Comparison of ENCODE assay signal across 29 mouse cellular contexts in genomic region chr9:21010362-21010761, GRCm38 (mm10). TPM values are rescaled to one million over a fixed set of nuclear protein-coding genes. Genes with fewer than 3 reads are reported as not detected.
DNase-seq lines count a peak whose midpoint lies in the region; ATAC-seq and TF ChIP-seq lines count a peak whose summit lies in the region.
"Had no signal": no experiment of that assay in that cellular context is flagged by ENCODE, and none has a peak within 500 bp of the region (broad histone marks: within the 10 kb centered on the region; RNA-seq: fewer than 3 reads in every experiment).

No protein-coding gene starts in this region.

- no peaks in the 10 kb centered on the region for H3K27me3 ChIP-seq in heart, adult 2 months (ENCODE audit: control insufficient read depth, insufficient read depth, low read length)
- H3K27me3 ChIP-seq in heart, embryonic 12.5 days (replicated peaks): peaks cover 17% of the 10 kb centered on the region
- peaks cover 14% of the 10 kb centered on the region for H3K27me3 ChIP-seq in neural tube, embryonic 11.5 days (ENCODE audit: control insufficient read depth, insufficient read depth, low read length)
- H3K27me3 ChIP-seq in lung, embryonic 14.5 days (ENCODE audit: insufficient read depth, low read length): peaks cover 7% of the 10 kb centered on the region; the same call in 1 of the 2 replicates

- peak overlapping the region; percentile 43; the same call in 1 of the 2 replicates for H3K27ac ChIP-seq in heart, adult 2 months
- H3K27ac ChIP-seq in heart, embryonic 12.5 days (ENCODE audit: poor library complexity, severe bottlenecking): no peak overlapping the region
- H3K27ac ChIP-seq in neural tube, embryonic 11.5 days (ENCODE audit: low read depth, low read length): no peak overlapping the region
- no peak overlapping the region for H3K27ac ChIP-seq in lung, embryonic 14.5 days (ENCODE audit: low read depth)
- H3K27ac ChIP-seq: embryonic facial prominence, embryonic 10.5 days; forebrain, embryonic 15.5 days; heart, embryonic 15.5 days; hindbrain, postnatal 0 days; layer of hippocampus, adult 2 months; macrophage; neural tube, embryonic 15.5 days had no signal

- WGBS in heart, adult 2 months: 13% methylated on average over 2 of the region's 2 CpGs
- WGBS in heart, embryonic 12.5 days: 39% methylated on average over 2 of the region's 2 CpGs
- 74% methylated on average over 2 of the region's 2 CpGs for WGBS in neural tube, embryonic 11.5 days
- 30% methylated on average over 2 of the region's 2 CpGs for WGBS in lung, embryonic 14.5 days

- no peak for TF ChIP-seq CTCF in heart, adult 2 months (IDR thresholded peaks at IDR 0.05)
- no peak for TF ChIP-seq CTCF in lung, embryonic 14.5 days (IDR thresholded peaks at IDR 0.05; ENCODE audit: low read depth)

- no peaks in the 10 kb centered on the region for H3K79me2 ChIP-seq in heart, adult 2 months (replicated peaks; ENCODE audit: control insufficient read depth, insufficient read depth, low read length)

- H3K4me2 ChIP-seq in heart, embryonic 12.5 days: no peak overlapping the region
- no peak overlapping the region for H3K4me2 ChIP-seq in neural tube, embryonic 11.5 days (ENCODE audit: low read depth)
- H3K4me2 ChIP-seq in lung, embryonic 14.5 days: no peak overlapping the region
- H3K4me2 ChIP-seq: forebrain, embryonic 15.5 days; heart, embryonic 15.5 days; neural tube, embryonic 15.5 days had no signal

- ATAC-seq in heart, embryonic 12.5 days (ENCODE audit: insufficient number of reproducible peaks, low FRiP score): no peak
- no peak for ATAC-seq in neural tube, embryonic 11.5 days (ENCODE audit: insufficient read depth, low FRiP score, low TSS enrichment)
- ATAC-seq in lung, embryonic 14.5 days (ENCODE audit: insufficient read depth): no peak
- ATAC-seq: forebrain, embryonic 15.5 days; hindbrain, postnatal 0 days; intestine, embryonic 16.5 days; midbrain, embryonic 16.5 days had no signal

- intact Hi-C loops in heart, adult 2 months (cut with DNase I): no loop called here

- TF ChIP-seq EP300 in heart, adult 2 months (IDR thresholded peaks at IDR 0.05; ENCODE audit: insufficient read depth, low read depth, low read length): no peak

- no peak for TF ChIP-seq POLR2A in heart, adult 2 months (IDR thresholded peaks at IDR 0.05; ENCODE audit: insufficient read depth, low read depth, low read length)

- H3K4me3 ChIP-seq in heart, adult 2 months: no peak overlapping the region
- no peak overlapping the region for H3K4me3 ChIP-seq in heart, embryonic 12.5 days
- H3K4me3 ChIP-seq in neural tube, embryonic 11.5 days (ENCODE audit: low read depth, low read length): no peak overlapping the region
- no peak overlapping the region for H3K4me3 ChIP-seq in lung, embryonic 14.5 days (ENCODE audit: low read depth, low read length)
- H3K4me3 ChIP-seq: embryonic facial prominence, embryonic 10.5 days; forebrain, embryonic 15.5 days; heart, embryonic 15.5 days; layer of hippocampus, adult 2 months; myocyte; neural tube, embryonic 15.5 days had no signal

- no peaks in the 10 kb centered on the region for H3K9me3 ChIP-seq in heart, embryonic 12.5 days (replicated peaks)
- no peaks in the 10 kb centered on the region for H3K9me3 ChIP-seq in neural tube, embryonic 11.5 days (ENCODE audit: control insufficient read depth, low read length)
- H3K9me3 ChIP-seq in lung, embryonic 14.5 days (ENCODE audit: low read depth, low read length): no peaks in the 10 kb centered on the region
- H3K9me3 ChIP-seq: embryonic facial prominence, embryonic 10.5 days; forebrain, embryonic 15.5 days; heart, embryonic 15.5 days; neural tube, embryonic 15.5 days had no signal

- no peak overlapping the region for H3K9ac ChIP-seq in heart, adult 2 months (ENCODE audit: low read depth, low read length)
- no peak overlapping the region for H3K9ac ChIP-seq in heart, embryonic 12.5 days
- no peak overlapping the region for H3K9ac ChIP-seq in neural tube, embryonic 11.5 days (ENCODE audit: low read length)
- H3K9ac ChIP-seq in lung, embryonic 14.5 days: no peak overlapping the region
- H3K9ac ChIP-seq: forebrain, embryonic 15.5 days; heart, embryonic 15.5 days; neural tube, embryonic 15.5 days had no signal

- H3K36me3 ChIP-seq in heart, adult 2 months (ENCODE audit: control insufficient read depth, insufficient read depth, low read length): no peaks in the 10 kb centered on the region
- peaks cover 41% of the 10 kb centered on the region for H3K36me3 ChIP-seq in heart, embryonic 12.5 days
- peaks cover 9% of the 10 kb centered on the region for H3K36me3 ChIP-seq in neural tube, embryonic 11.5 days (ENCODE audit: control insufficient read depth, insufficient read depth, low read length)
- peaks cover 35% of the 10 kb centered on the region for H3K36me3 ChIP-seq in lung, embryonic 14.5 days (ENCODE audit: insufficient read depth)

- H3K4me1 ChIP-seq in heart, adult 2 months (ENCODE audit: control insufficient read depth, insufficient read depth, low read length): peaks cover 7% of the 10 kb centered on the region
- H3K4me1 ChIP-seq in heart, embryonic 12.5 days (replicated peaks): peaks cover 7% of the 10 kb centered on the region
- peaks cover 2% of the 10 kb centered on the region; the same call in 1 of the 2 replicates for H3K4me1 ChIP-seq in neural tube, embryonic 11.5 days (ENCODE audit: control insufficient read depth, insufficient read depth, low read length)
- no peaks in the 10 kb centered on the region; the same call in 1 of the 2 replicates for H3K4me1 ChIP-seq in lung, embryonic 14.5 days (ENCODE audit: insufficient read depth)

- DNase-seq in heart, adult 2 months: peak; percentile 55 to 67
- DNase-seq in neural tube, embryonic 11.5 days (ENCODE audit: low spot score): peak; percentile 6
- no peak for DNase-seq in neural tube, embryonic 10.5 days (ENCODE audit: extremely low spot score, low spot score)
- peak; percentile 50 for DNase-seq in lung, embryonic 14.5 days
- no peak for DNase-seq in frontal cortex, postnatal 36 days (ENCODE audit: low spot score in 2 of 2)
- DNase-seq in adrenal gland, postnatal 10 days: no peak
- DNase-seq: adrenal gland, postnatal 25 days; cerebellum, adult 11 months; cerebellum, postnatal 10 days; kidney, adult 9 months; kidney, postnatal 25 days; right cerebral cortex, adult 18-20 months; right cerebral cortex, postnatal 4 days; thymus, postnatal 14 days had no signal

RNA-seq across cellular contexts. Expression of gene Icam1, which starts 5.4 kb away (rescaled TPM):
- 1 to 10 TPM; 7.6 to 9.2 TPM for total RNA-seq in heart, adult 2 months (2021)
- 12.4 and 15.3 TPM in 2 replicates for polyA plus RNA-seq in heart, adult 2 months (2012; rRNA removed)
- polyA plus RNA-seq in heart, embryonic 12.5 days (2016; fragmentation: Nextera tagmentation; extraction: Ambion mirVana): 8.9 and 9.3 TPM in 2 replicates
- 5.6 TPM in 2 replicates for polyA plus RNA-seq in neural tube, embryonic 11.5 days (2014; fragmentation: Nextera tagmentation; extraction: Ambion mirVana)
- 33.6 and 41.5 TPM in 2 replicates for polyA plus RNA-seq in lung, embryonic 14.5 days (2014; fragmentation: Nextera tagmentation; extraction: Ambion mirVana)
- total RNA-seq in adrenal gland, postnatal 10 days (2021): 10 to 100 TPM; 10.8 to 12.4 TPM

RNA-seq across cellular contexts. Expression of gene Mrpl4, which starts 7.8 kb away (rescaled TPM):
- total RNA-seq in heart, adult 2 months (2021): 100 to 1,000 TPM; 124 to 130 TPM
- 173 and 226 TPM in 2 replicates for polyA plus RNA-seq in heart, adult 2 months (2012; rRNA removed)
- 123 and 126 TPM in 2 replicates for polyA plus RNA-seq in heart, embryonic 12.5 days (2016; fragmentation: Nextera tagmentation; extraction: Ambion mirVana)
- 131 and 135 TPM in 2 replicates for polyA plus RNA-seq in neural tube, embryonic 11.5 days (2014; fragmentation: Nextera tagmentation; extraction: Ambion mirVana)
- polyA plus RNA-seq in lung, embryonic 14.5 days (2014; fragmentation: Nextera tagmentation; extraction: Ambion mirVana): 156 and 166 TPM in 2 replicates
- 100 to 1,000 TPM; 121 to 125 TPM for total RNA-seq in adrenal gland, postnatal 10 days (2021)

RNA-seq across cellular contexts. Expression of gene Icam4, which starts 18.8 kb away (rescaled TPM):
- total RNA-seq in heart, adult 2 months (2021): 1 to 10 TPM in 1 of 2 experiments, under 1 TPM in 1; 0.84 to 1.0 TPM
- 0.70 and 1.4 TPM in 2 replicates for polyA plus RNA-seq in heart, adult 2 months (2012; rRNA removed)
- 5.6 and 8.1 TPM in 2 replicates for polyA plus RNA-seq in heart, embryonic 12.5 days (2016; fragmentation: Nextera tagmentation; extraction: Ambion mirVana)
- polyA plus RNA-seq in neural tube, embryonic 11.5 days (2014; fragmentation: Nextera tagmentation; extraction: Ambion mirVana): 4.2 and 5.8 TPM in 2 replicates
- 1.5 TPM in 2 replicates for polyA plus RNA-seq in lung, embryonic 14.5 days (2014; fragmentation: Nextera tagmentation; extraction: Ambion mirVana)
- 1 to 10 TPM; 2.3 to 3.2 TPM for total RNA-seq in adrenal gland, postnatal 10 days (2021)
- total RNA-seq: hindbrain, postnatal 0 days had no signal
- polyA plus RNA-seq: macrophage; midbrain, embryonic 16.5 days; neural tube, embryonic 15.5 days had no signal

RNA-seq across cellular contexts. Expression of gene Icam5, which starts 21.5 kb away (rescaled TPM):
- total RNA-seq in heart, adult 2 months (2021): not detected
- polyA plus RNA-seq in heart, adult 2 months (2012; rRNA removed): 0.06 and 0.08 TPM in 2 replicates
- polyA plus RNA-seq in heart, embryonic 12.5 days (2016; fragmentation: Nextera tagmentation; extraction: Ambion mirVana): not detected in 2 replicates
- polyA plus RNA-seq in neural tube, embryonic 11.5 days (2014; fragmentation: Nextera tagmentation; extraction: Ambion mirVana): 0.11 TPM in 1 of 2 replicates, not detected in the other
- 0.09 and 0.31 TPM in 2 replicates for polyA plus RNA-seq in lung, embryonic 14.5 days (2014; fragmentation: Nextera tagmentation; extraction: Ambion mirVana)
- under 1 TPM; 0.51 to 0.67 TPM for total RNA-seq in adrenal gland, postnatal 10 days (2021)
- total RNA-seq: liver, adult 2 months had no signal
- polyA plus RNA-seq: embryonic facial prominence, embryonic 10.5 days; hindbrain, embryonic 11.5 days; limb, embryonic 11.5 days; stomach, embryonic 14.5 days had no signal

RNA-seq across cellular contexts. Expression of gene S1pr2, which starts 33.8 kb away (rescaled TPM):
- 1 to 10 TPM; 2.8 to 3.2 TPM for total RNA-seq in heart, adult 2 months (2021)
- 4.2 and 6.1 TPM in 2 replicates for polyA plus RNA-seq in heart, adult 2 months (2012; rRNA removed)
- 22.5 and 25.9 TPM in 2 replicates for polyA plus RNA-seq in heart, embryonic 12.5 days (2016; fragmentation: Nextera tagmentation; extraction: Ambion mirVana)
- polyA plus RNA-seq in neural tube, embryonic 11.5 days (2014; fragmentation: Nextera tagmentation; extraction: Ambion mirVana): 24.8 and 28.5 TPM in 2 replicates
- 58.0 and 62.3 TPM in 2 replicates for polyA plus RNA-seq in lung, embryonic 14.5 days (2014; fragmentation: Nextera tagmentation; extraction: Ambion mirVana)
- 1 to 10 TPM; 7.4 to 9.7 TPM for total RNA-seq in adrenal gland, postnatal 10 days (2021)

Comparison
In these comparisons a context has a peak if more than half of its experiments do, and no peak if none do; other contexts are left out.
1. DNase-seq: peak in heart, adult 2 months (2 of 2), neural tube, embryonic 11.5 days (single experiment) and lung, embryonic 14.5 days (single experiment); none in neural tube, embryonic 10.5 days (single experiment), frontal cortex, postnatal 36 days (0 of 2) and adrenal gland, postnatal 10 days (single experiment).